Mouse (Mus musculus) small intestine, adult 2 months (tissue): ENCODE measurements at regions not wholly inside any gene's neighbourhood (a gene's known extent, or its start where the extent isn't known, plus 50 kb on each side); places are given as distances from the start of the nearest gene placed in this dataset.

Source experiments
- CTCF ChIP-seq: fragments of 200-500 bp; IDR thresholded peaks from 2 replicates; pipeline ENCODE4 v1.5.1; 2012; ENCODE audit warnings: low read depth, mild to moderate bottlenecking, control low read depth, inconsistent platforms, low read length, moderate library complexity, mixed read lengths; ENCODE audit not compliant: insufficient replicate concordance, insufficient read length; ENCODE audit errors: extremely low read depth
- POLR2A ChIP-seq: fragments of 200-500 bp; IDR thresholded peaks from 2 replicates; pipeline ENCODE4 v1.6.1; 2012; ENCODE audit warnings: low read depth, mild to moderate bottlenecking, control low read depth, inconsistent platforms, low read length, moderate library complexity

DNA sequence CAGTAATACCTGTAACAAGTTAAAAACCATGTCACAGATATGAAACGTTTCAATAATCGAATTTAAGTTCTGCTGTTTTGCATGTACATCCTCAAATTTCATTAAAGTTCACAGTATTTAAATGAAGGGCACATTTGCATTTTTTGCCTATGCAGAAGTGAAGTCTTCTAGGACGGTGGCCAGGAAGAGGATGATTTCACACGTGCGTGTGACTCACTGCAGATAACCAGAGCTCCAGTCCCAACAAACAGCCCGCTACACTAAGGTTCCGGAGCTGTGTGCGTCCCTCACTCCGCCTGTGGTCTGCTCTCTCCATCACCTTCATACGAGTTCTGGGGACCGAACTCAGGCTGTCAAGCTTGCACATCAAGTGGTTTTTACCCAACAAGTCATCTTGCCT is 82.2 kb downstream of the Diras2 start:
- no peak for TF ChIP-seq POLR2A
- TF ChIP-seq CTCF, result no peak
